Mouse (Mus musculus) heart, postnatal 0 days (tissue): ENCODE results near the gene Gnl3l. TPM values are rescaled to one million over a fixed set of nuclear protein-coding genes. Genes with fewer than 3 reads are reported as not detected.

Experiments used
- ATAC-seq: fragments of 200-750 bp; cut with Nextera tagmentation; 2 replicates; pipeline ENCODE4 v1.8.0; 2017; ENCODE audit warnings: low read depth, moderate number of reproducible peaks, moderate library complexity; ENCODE audit not compliant: insufficient read depth
- DNase-seq: peaks from one replicate; pipeline ENCODE4 v3.0.0-alpha.2; 2016; ENCODE audit warnings: low spot score
- H3K27ac ChIP-seq: fragments of 300-500 bp; sonication (generic); 2 replicates; pipeline ENCODE4 v1.5.1; 2014; ENCODE audit warnings: low read depth, mild to moderate bottlenecking
- H3K27me3 ChIP-seq: fragments of 300-500 bp; sonication (generic); 2 replicates; pipeline ENCODE4 v1.6.1; 2014; ENCODE audit warnings: low read length, mixed read lengths; ENCODE audit not compliant: control insufficient read depth, insufficient read depth
- H3K36me3 ChIP-seq: fragments of 300-500 bp; sonication (generic); replicated peaks from 2 replicates; pipeline ENCODE4 v1.6.1; 2014; ENCODE audit warnings: low read length, mixed read lengths; ENCODE audit not compliant: control insufficient read depth, insufficient read depth
- H3K4me1 ChIP-seq: fragments of 300-500 bp; sonication (generic); 2 replicates; pipeline ENCODE4 v1.6.1; 2014; ENCODE audit warnings: antibody characterized with exemption; ENCODE audit not compliant: control insufficient read depth, insufficient read depth
- H3K4me2 ChIP-seq: fragments of 300-500 bp; sonication (generic); 2 replicates; pipeline ENCODE4 v1.6.1; 2014; ENCODE audit warnings: low read depth, mild to moderate bottlenecking, low read length, moderate library complexity
- H3K4me3 ChIP-seq: fragments of 300-500 bp; sonication (generic); 2 replicates; pipeline ENCODE4 v1.5.1; 2014; ENCODE audit warnings: low read depth, low read length
- H3K9ac ChIP-seq: fragments of 300-500 bp; sonication (generic); replicated peaks from 2 replicates; pipeline ENCODE4 v1.6.1; 2014; ENCODE audit warnings: low read depth, low read length, mixed read lengths
- H3K9me3 ChIP-seq: fragments of 300-500 bp; sonication (generic); replicated peaks from 2 replicates; pipeline ENCODE4 v1.6.1; 2016; ENCODE audit warnings: low read length; ENCODE audit not compliant: control insufficient read depth
- CTCF ChIP-seq: IDR thresholded peaks from 2 replicates; pipeline ENCODE4 v1.5.1; 2016; ENCODE audit warnings: antibody characterized with exemption, control low read depth, low read depth
- EP300 ChIP-seq: IDR thresholded peaks from 2 replicates; pipeline ENCODE4 v1.6.1; 2016; ENCODE audit warnings: antibody characterized with exemption, low read depth
- WGBS: fragments of 180-500 bp; shearing (Covaris S2); extraction: QIAGEN DNeasy Blood & Tissue Kit; methylation state at CpG from one replicate; pipeline ENCODE4 v1.1.7; 2014; 5-methylcytosine and 5-hydroxymethylcytosine counted together
- polyA plus RNA-seq: library from polyadenylated mRNA; unstranded; fragments of >200 nt; fragmentation: Nextera tagmentation; extraction: Ambion mirVana; gene quantifications from 2 replicates; pipeline ENCODE4 v1.2.1, GENCODE M21; 2015
- total RNA-seq: library from RNA; depleted of rRNA; stranded (reverse); fragments of >200 nt; gene quantifications from 2 replicates; pipeline ENCODE4 v1.2.3, GENCODE M21; 2014; ENCODE audit warnings: low replicate concordance

The Gnl3l gene
- total and polyA plus RNA-seq, 2 experiments from 2014 or later: 15.4 to 27.0 TPM

GRCm38 (mm10) chrX:151054489-151054888 is 37.4 kb upstream of the Gnl3l start:
- Histone ChIP-seq H3K36me3 (no peaks in the 10 kb centered on the region), H3K4me3 (no peak overlapping the region), H3K4me1 (no peaks in the 10 kb centered on the region), H3K9ac (no peak overlapping the region), H3K9me3 (no peaks in the 10 kb centered on the region), H3K27ac (peak overlapping the region; percentile 65), H3K27me3 (no peaks in the 10 kb centered on the region), H3K4me2 (peak overlapping the region; percentile 1; the same call in 1 of the 2 replicates)
- DNase-seq: no peak
- peak; percentile 39; the same call in 1 of the 2 replicates for ATAC-seq
- WGBS: 69% methylated on average over 5 of the region's 6 CpGs
- TF ChIP-seq EP300: no peak
- TF ChIP-seq CTCF: no peak

- Histone ChIP-seq H3K9ac (no peak overlapping the region), H3K27me3 (no peaks in the 10 kb centered on the region), H3K9me3 (no peaks in the 10 kb centered on the region), H3K27ac (no peak overlapping the region), H3K4me3 (no peak overlapping the region), H3K4me2 (no peak overlapping the region), H3K36me3 (no peaks in the 10 kb centered on the region), H3K4me1 (peaks cover 8% of the 10 kb centered on the region)
- ATAC-seq (no peak), DNase-seq (no peak)
- 72% methylated on average over 7 of the region's 7 CpGs for WGBS
- no peak for TF ChIP-seq EP300
- TF ChIP-seq CTCF: no peak
Measured at GRCm38 (mm10) chrX:151050337-151050736, 33.2 kb upstream of the Gnl3l start.

- Histone ChIP-seq H3K27me3 (no peaks in the 10 kb centered on the region), H3K9ac (no peak overlapping the region), H3K36me3 (no peaks in the 10 kb centered on the region), H3K4me2 (no peak overlapping the region), H3K9me3 (no peaks in the 10 kb centered on the region), H3K27ac (no peak overlapping the region), H3K4me1 (peaks cover 8% of the 10 kb centered on the region), H3K4me3 (no peak overlapping the region)
- ATAC-seq (no peak), DNase-seq (no peak)
- 64% methylated on average over 8 of the region's 8 CpGs for WGBS
- TF ChIP-seq EP300 (no peak), CTCF (no peak)
Measured at GRCm38 (mm10) chrX:151049661-151050215, 32.6 kb upstream of the Gnl3l start.

DNA sequence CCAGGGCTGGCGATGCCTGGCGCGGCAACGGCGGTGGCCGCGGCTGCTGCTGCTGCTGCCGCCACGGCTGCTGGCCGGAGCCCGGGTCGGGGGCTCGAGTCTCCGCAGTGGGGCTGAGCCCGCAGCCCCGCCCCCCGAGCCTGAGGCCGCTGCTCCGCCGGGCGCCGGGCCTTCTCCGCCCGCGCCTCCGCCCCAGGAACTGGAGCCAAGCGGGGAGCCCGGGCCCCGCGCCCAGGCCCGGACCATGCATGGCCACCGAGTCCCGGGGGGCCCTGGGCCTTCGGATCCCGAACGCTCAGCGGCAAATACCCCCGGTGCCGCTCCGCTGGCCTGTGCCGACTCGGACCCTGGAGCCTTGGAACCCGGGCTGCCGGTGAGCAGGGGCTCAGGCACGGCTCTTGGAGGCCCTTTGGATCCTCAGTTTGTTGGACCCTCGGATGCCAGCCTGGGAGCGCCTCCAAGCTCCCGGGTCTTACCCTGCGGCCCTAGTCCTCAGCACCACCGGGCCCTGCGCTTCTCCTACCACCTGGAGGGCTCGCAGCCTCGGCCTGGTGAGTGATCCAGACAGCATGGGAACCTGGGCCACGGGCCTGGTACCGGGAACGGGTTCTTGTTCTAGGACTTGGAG is 30.4 kb upstream of the Gnl3l start:
- Histone ChIP-seq H3K27me3 (no peaks in the 10 kb centered on the region), H3K27ac (peak overlapping the region; percentile 76), H3K4me2 (peak overlapping the region; percentile 57), H3K9ac (peak overlapping the region; percentile 57), H3K9me3 (no peaks in the 10 kb centered on the region), H3K4me3 (peak overlapping the region; percentile 78), H3K36me3 (no peaks in the 10 kb centered on the region), H3K4me1 (peaks cover 8% of the 10 kb centered on the region)
- no peak for TF ChIP-seq EP300
- peak; percentile 66 for ATAC-seq
- DNase-seq: no peak
- WGBS: 27% methylated on average over 26 of the region's 56 CpGs

DNA sequence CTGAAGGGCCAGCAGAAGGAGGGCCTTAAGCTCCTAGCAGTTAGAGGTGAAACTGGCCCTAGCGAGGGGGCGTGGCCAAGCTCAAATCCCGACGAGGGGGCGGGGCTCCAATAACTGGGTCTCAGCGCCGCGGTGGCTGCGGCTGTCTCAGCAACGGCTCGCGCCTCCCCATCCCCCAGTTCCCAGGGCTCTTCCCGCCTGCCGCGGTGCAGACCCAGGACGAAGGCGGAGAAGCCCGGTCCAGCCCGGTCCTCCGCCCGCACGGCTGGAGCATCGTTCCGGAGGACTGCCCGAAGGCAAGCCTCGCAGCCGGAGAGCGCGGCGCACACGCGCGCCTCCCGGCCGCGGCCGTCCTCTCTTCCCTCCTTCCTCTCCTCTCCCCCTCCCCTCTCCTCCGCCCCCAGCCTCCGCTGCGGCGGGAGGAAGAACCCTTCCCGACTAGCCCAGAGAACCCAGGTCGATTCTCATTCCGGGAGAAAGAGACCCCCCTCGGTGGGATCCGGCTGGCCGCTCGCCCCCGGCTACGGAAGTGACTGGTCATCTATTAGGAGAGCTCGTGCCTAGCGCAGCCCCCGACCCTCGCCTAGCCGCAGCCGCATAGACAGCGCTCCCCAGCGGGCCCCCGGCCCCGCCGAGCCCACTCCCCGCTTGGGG is 29.8 kb upstream of the Gnl3l start:
- TF ChIP-seq CTCF: no peak
- no peak for TF ChIP-seq EP300
- peak; percentile 68 for DNase-seq
- peak; percentile 88 for ATAC-seq
- Histone ChIP-seq H3K27ac (peak overlapping the region; percentile 76), H3K4me2 (peak overlapping the region; percentile 57), H3K9ac (peak overlapping the region; percentile 57), H3K9me3 (no peaks in the 10 kb centered on the region), H3K27me3 (no peaks in the 10 kb centered on the region), H3K4me3 (peak overlapping the region; percentile 78), H3K36me3 (no peaks in the 10 kb centered on the region), H3K4me1 (peaks cover 8% of the 10 kb centered on the region)
- 8% methylated on average over 38 of the region's 62 CpGs for WGBS
